Mouse (Mus musculus) stomach, postnatal 0 days (tissue): ENCODE measurements at regions not wholly inside any gene's neighbourhood (a gene's known extent, or its start where the extent isn't known, plus 50 kb on each side); places are given as distances from the start of the nearest gene placed in this dataset.

Experiments
- CTCF ChIP-seq: IDR thresholded peaks from 2 replicates; pipeline ENCODE4 v1.5.1; 2016; ENCODE audit warnings: antibody characterized with exemption, low read depth, mild to moderate bottlenecking, moderate library complexity
- EP300 ChIP-seq: optimal IDR thresholded peaks from 2 replicates; pipeline ENCODE3; 2016; ENCODE audit warnings: antibody characterized with exemption

GRCm38 (mm10) chr7:34569747-34570113 is 86.8 kb downstream of the Kctd15 start:
- TF ChIP-seq EP300 (no peak), CTCF (no peak)
